Comparison of ENCODE assay signal across 24 mouse cellular contexts in genomic region chr5:85592236-85592635, GRCm38 (mm10).
DNase-seq lines count a peak whose midpoint lies in the region; ATAC-seq and TF ChIP-seq lines count a peak whose summit lies in the region.
"Had no signal": no experiment of that assay in that cellular context is flagged by ENCODE, and none has a peak within 500 bp of the region (broad histone marks: within the 10 kb centered on the region; RNA-seq: fewer than 3 reads in every experiment).

No protein-coding gene starts in this region.

- H3K4me1 ChIP-seq in lung, embryonic 14.5 days (ENCODE audit: insufficient read depth), result no peaks in the 10 kb centered on the region
- H3K4me1 ChIP-seq in ES-E14 (ENCODE audit: control insufficient read depth in 2 of 2, insufficient read depth in 2 of 2, low read length in 2 of 2, poor library complexity in 1 of 2), result no peaks in the 10 kb centered on the region
- H3K4me1 ChIP-seq: embryonic facial prominence, embryonic 15.5 days; heart, embryonic 12.5 days; hindbrain, embryonic 13.5 days; midbrain, embryonic 13.5 days had no signal

- peak; percentile 76 for DNase-seq in lung, embryonic 14.5 days
- no peak for DNase-seq in lung, postnatal 4 days
- DNase-seq in ES-E14 (ENCODE audit: low read depth, low spot score) (peak; percentile 20), R1 (ENCODE audit: low read depth, low spot score) (peak; percentile 20)
- DNase-seq in forelimb bud, embryonic 11.5 days (ENCODE audit: low read depth, low spot score), result peak; percentile 35
- DNase-seq in layer of hippocampus, adult 11-12 months (ENCODE audit: low spot score), result no peak
- DNase-seq in cerebellum, postnatal 36 days, result no peak
- DNase-seq: adrenal gland, postnatal 14 days; cerebellum, adult 2 months; cerebellum, postnatal 25 days; forebrain, postnatal 0 days; gastrocnemius, postnatal 25 days; heart, adult 18-20 months; heart, postnatal 10 days; kidney, adult 18-20 months; kidney, postnatal 10 days; liver; lung, postnatal 10 days; right cerebral cortex, postnatal 25 days had no signal

- no peak overlapping the region for H3K4me2 ChIP-seq in lung, embryonic 14.5 days
- H3K4me2 ChIP-seq: embryonic facial prominence, embryonic 15.5 days; heart, embryonic 12.5 days; hindbrain, embryonic 13.5 days; midbrain, embryonic 13.5 days had no signal

- H3K9me3 ChIP-seq in lung, embryonic 14.5 days (ENCODE audit: low read depth, low read length), result no peaks in the 10 kb centered on the region
- no peaks in the 10 kb centered on the region for H3K9me3 ChIP-seq in ES-E14 (ENCODE audit: control insufficient read depth, insufficient read depth, low read depth, low read length)
- H3K9me3 ChIP-seq: embryonic facial prominence, embryonic 15.5 days; hindbrain, embryonic 13.5 days; midbrain, embryonic 13.5 days had no signal

- no peak overlapping the region for H3K4me3 ChIP-seq in lung, embryonic 14.5 days (ENCODE audit: low read depth, low read length)
- no peak overlapping the region for H3K4me3 ChIP-seq in ES-E14 (ENCODE audit: insufficient read depth in 1 of 2, low read depth in 1 of 2, low read length in 2 of 2, poor library complexity in 1 of 2, severe bottlenecking in 1 of 2)
- H3K4me3 ChIP-seq: embryonic facial prominence, embryonic 15.5 days; heart, embryonic 12.5 days; hindbrain, embryonic 13.5 days; layer of hippocampus, adult 2 months; midbrain, embryonic 13.5 days had no signal

- no peak overlapping the region for H3K9ac ChIP-seq in lung, embryonic 14.5 days
- no peak overlapping the region for H3K9ac ChIP-seq in ES-E14 (ENCODE audit: insufficient read depth, low read depth, low read length, poor library complexity, severe bottlenecking)
- H3K9ac ChIP-seq: embryonic facial prominence, embryonic 15.5 days; forebrain, postnatal 0 days; heart, embryonic 12.5 days; hindbrain, embryonic 13.5 days; midbrain, embryonic 13.5 days had no signal

- ATAC-seq in lung, embryonic 14.5 days (ENCODE audit: insufficient read depth), result no peak
- ATAC-seq: forebrain, postnatal 0 days; midbrain, embryonic 13.5 days had no signal

- no peak overlapping the region for H3K27ac ChIP-seq in lung, embryonic 14.5 days (ENCODE audit: low read depth)
- H3K27ac ChIP-seq in ES-E14 (ENCODE audit: insufficient read depth, low read depth, low read length, poor library complexity, severe bottlenecking), result no peak overlapping the region
- H3K27ac ChIP-seq: embryonic facial prominence, embryonic 15.5 days; hindbrain, embryonic 13.5 days; layer of hippocampus, adult 2 months; midbrain, embryonic 13.5 days had no signal

- in situ Hi-C loops in ES-E14 (cut with MboI; ENCODE audit: low sequenced_read_pairs in 2 of 2, unreplicated experiment in 2 of 2), result loop anchor here in 1 of 2 experiments (25.0 kb wide), 1 partner anchor 345 kb away; no protein-coding TSS in a partner anchor

- TF ChIP-seq CTCF in lung, embryonic 14.5 days (IDR thresholded peaks at IDR 0.05; ENCODE audit: low read depth), result no peak

- WGBS in lung, embryonic 14.5 days, result 54% methylated on average over 3 of the region's 3 CpGs

- H3K36me3 ChIP-seq in lung, embryonic 14.5 days (ENCODE audit: insufficient read depth), result no peaks in the 10 kb centered on the region
- no peaks in the 10 kb centered on the region for H3K36me3 ChIP-seq in ES-E14 (ENCODE audit: control insufficient read depth, insufficient read depth, low read length, poor library complexity, severe bottlenecking)
- H3K36me3 ChIP-seq: embryonic facial prominence, embryonic 15.5 days; heart, embryonic 12.5 days; hindbrain, embryonic 13.5 days; midbrain, embryonic 13.5 days had no signal

- H3K27me3 ChIP-seq in lung, embryonic 14.5 days (ENCODE audit: insufficient read depth, low read length), result no peaks in the 10 kb centered on the region
- H3K27me3 ChIP-seq: embryonic facial prominence, embryonic 15.5 days; heart, embryonic 12.5 days; hindbrain, embryonic 13.5 days; midbrain, embryonic 13.5 days had no signal

TF ChIP-seq in ES-E14, 5 proteins besides CTCF, POLR2A, EP300 and RAD21:
- TF ChIP-seq ZNF384 (IDR thresholded peaks at IDR 0.05; ENCODE audit: low read depth, low read length) (no peak), HCFC1 (IDR thresholded peaks at IDR 0.05; ENCODE audit: borderline replicate concordance, insufficient read depth, low read length) (no peak), CHD2 (IDR thresholded peaks at IDR 0.05; ENCODE audit: low read depth, low read length) (no peak), ZC3H11A (IDR thresholded peaks at IDR 0.05; ENCODE audit: borderline replicate concordance, low read depth, low read length) (no peak), MAFK (IDR thresholded peaks at IDR 0.05; ENCODE audit: insufficient read depth, low read depth, low read length) (no peak)

Comparison
In these comparisons a context has a peak if more than half of its experiments do, and no peak if none do; other contexts are left out.
1. DNase-seq: peak in lung, embryonic 14.5 days (single experiment), ES-E14 (single experiment), R1 (single experiment) and forelimb bud, embryonic 11.5 days (single experiment); none in lung, postnatal 4 days (0 of 2), layer of hippocampus, adult 11-12 months (single experiment) and cerebellum, postnatal 36 days (0 of 2).